Mouse (Mus musculus): ENCODE measurements around the gene Klc1.

Klc1 gene

DNA sequence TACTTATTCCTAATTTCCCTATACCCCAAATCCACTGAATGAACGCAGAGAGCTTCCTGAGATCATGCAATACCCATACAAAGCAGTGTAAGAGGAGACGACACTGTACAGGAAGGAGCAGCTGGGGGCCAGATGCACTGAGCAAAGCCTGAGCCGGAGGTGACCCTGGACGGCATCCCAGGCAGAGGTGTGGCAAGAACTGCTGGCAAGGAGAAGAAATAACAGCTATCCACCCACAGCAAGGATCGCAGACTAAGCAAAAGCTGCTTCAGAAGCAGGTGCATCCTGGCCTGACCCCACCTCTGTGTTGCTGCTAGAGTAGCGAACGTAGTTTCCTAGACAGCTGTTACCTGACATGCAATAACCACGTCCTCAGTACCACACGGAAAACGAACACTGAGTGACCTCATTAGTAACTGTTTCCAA is 94.4 kb downstream of the Klc1 start:
- DNase-seq (ENCODE audit: low read depth, low spot score), result peak; percentile 35

GRCm38 (mm10) chr12:111853546-111853945 is 94.9 kb downstream of the Klc1 start:
- peak; percentile 27 for DNase-seq (ENCODE audit: low read depth, low spot score)

DNA sequence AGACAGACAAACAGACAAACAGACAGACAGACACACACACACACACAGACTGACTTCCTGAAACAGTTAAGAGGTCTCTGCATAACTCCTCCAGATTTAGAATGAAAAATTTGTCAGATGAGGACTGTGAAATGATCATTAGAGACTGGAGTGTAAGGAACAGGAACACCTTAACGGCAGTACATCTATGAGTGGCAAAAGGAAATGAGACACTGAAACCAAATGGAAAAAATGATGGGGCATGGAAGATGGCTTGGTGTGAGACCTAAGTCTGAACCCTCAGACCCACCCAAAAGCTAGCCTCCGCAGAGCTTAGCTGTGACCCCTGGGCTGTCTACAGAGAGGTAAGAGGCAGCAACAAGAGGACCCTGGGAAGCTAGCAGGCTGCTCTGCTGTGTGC is 96.8 kb downstream of the Klc1 start:
- DNase-seq (ENCODE audit: low read depth, low spot score), result no peak

Data from brain, adult 2 months (tissue).